Mouse (Mus musculus): Measurements from ENCODE around the gene Unc13c.

GRCm38 (mm10) chr9:73713508-73713907 lies 255.3 kb downstream of the Unc13c start:
- TF ChIP-seq CTCF (IDR thresholded peaks at IDR 0.05; ENCODE audit: borderline replicate concordance, control insufficient read depth, extremely low read depth, insufficient read depth, low read length, poor library complexity): no peak
- TF ChIP-seq POLR2A (IDR thresholded peaks at IDR 0.05; ENCODE audit: control insufficient read depth, extremely low read depth, insufficient read depth, low read length, poor library complexity): no peak
